Mouse (Mus musculus) spleen, adult 18-20 months (tissue): ENCODE data around the gene Chmp5.

Source experiments
- DNase-seq, 2 experiments: peaks; one replicate each; pipeline ENCODE4 v3.0.0; 2022; ENCODE audit warnings: mixed read lengths in 2 of 2

Chmp5 gene

GRCm38 (mm10) chr4:40947565-40948159, 545 bp upstream of the Chmp5 start:
- no peak for DNase-seq

- DNase-seq = no peak
Measured at GRCm38 (mm10) chr4:40953521-40953920, 5.3 kb downstream of the Chmp5 start.

DNA sequence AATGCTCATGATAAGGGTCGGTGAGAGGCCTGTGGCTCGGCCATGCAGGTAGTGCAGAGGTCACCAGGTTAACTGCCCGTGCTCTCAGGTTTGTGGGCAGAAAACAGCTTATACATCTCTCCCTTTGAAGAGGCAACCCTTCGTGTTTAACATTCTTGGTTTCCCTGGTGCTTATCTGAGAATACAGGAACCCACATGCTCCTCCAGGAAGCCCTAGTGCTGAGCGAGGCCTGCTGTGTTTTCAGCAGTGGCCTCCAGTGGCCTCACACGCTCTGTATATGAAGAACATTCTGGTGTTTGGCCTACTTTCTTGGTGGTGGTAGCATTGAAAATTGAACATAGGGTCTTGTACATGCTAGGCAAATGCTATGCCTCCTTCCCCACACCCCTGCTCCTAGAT, 7.7 kb downstream of the Chmp5 start:
- DNase-seq = no peak

- DNase-seq = no peak
Measured at GRCm38 (mm10) chr4:40963536-40963935, 15.3 kb downstream of the Chmp5 start.

- DNase-seq = no peak
Measured at GRCm38 (mm10) chr4:40969161-40969560, 21.0 kb downstream of the Chmp5 start.

- no peak for DNase-seq
Measured at GRCm38 (mm10) chr4:40969781-40970591, 21.8 kb downstream of the Chmp5 start.

GRCm38 (mm10) chr4:40970592-40970841, 22.3 kb downstream of the Chmp5 start:
- no peak for DNase-seq

- DNase-seq = peak; percentile 89 to 90
Measured at GRCm38 (mm10) chr4:40970842-40971701, 22.9 kb downstream of the Chmp5 start, which contains the start of gene Nfx1. Gene Nfx1 (plus strand): TSS chr4:40970906.

DNA sequence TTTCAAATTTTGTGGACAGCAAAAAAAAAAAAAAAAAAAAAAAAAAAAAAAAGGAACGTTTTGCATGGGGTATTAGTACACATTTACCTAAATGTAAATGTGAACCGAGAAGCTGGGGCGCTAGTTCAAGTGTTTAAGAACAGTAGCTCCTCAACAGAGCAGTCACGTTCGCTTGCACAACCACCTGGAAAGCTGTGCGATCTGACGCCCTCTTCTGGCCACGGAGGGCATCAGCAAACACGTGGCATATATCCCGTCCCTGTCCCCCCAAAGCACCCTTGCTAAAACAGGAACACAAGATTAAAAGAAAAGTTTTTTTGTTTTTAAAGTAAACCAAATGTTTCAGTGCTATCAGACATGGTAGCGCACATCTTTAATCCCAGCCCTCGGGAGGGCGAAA, 23.5 kb downstream of the Chmp5 start:
- DNase-seq = no peak

DNA sequence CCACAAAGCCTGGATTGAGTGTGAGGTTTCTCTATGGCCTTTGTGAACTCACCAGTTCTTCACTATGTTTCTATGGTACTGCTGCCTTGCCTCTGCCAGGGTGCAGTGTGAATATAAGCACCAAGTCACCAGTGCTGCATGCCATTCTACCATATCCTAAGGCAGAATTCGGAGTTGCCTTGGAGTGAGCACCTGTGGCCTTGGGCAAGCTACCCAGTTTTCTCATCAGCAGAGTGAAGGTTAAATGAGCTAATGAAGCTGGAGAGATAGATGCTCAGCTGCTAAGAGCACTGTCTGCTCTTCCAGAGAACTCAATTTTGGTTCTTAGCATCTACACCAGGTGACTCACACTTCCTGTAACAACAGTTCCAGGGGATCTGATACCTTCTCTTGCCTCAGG, 25.8 kb downstream of the Chmp5 start:
- no peak for DNase-seq

- DNase-seq = no peak
Measured at GRCm38 (mm10) chr4:40975678-40976077, 27.5 kb downstream of the Chmp5 start.

DNA sequence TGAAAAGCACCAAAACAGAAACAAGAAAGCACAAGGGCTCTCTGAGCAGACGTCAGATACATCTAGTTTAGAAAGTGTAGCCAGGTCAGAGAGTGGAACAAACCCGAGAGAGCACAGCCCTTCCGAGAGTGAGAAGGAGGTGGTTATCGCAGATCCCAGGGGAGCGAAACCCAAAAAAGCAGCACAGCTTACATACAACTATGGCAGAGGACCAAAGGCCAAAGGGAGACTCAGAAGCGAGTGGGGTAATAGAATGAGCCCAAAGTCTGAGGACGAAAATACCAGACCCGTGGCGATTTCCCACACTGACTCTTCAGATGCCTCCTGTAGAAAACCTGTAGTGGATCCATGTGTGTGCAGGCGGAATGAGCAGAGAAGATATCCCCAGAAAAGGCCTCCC, 28.4 kb downstream of the Chmp5 start:
- no peak for DNase-seq

- DNase-seq = no peak
Measured at GRCm38 (mm10) chr4:40979430-40979829, 31.2 kb downstream of the Chmp5 start.

DNA sequence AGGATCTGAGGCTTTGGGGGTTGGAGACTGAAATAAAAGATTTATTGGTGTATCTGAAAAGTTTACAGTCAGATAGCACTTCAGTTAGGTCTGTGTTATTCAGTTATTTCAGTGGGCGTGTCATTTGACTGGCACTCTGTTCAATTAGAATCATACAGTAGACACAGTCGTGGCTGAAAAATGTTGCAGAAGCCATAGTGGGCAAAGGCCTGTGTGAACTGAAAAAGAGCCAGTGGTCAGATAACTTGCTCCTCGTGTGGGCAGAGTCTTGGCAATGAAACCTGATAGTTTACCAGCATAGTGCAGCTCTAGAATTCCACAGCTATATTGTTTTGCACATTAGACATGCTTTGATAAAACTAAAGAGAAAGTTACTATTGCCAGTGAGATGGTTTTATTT, 34.3 kb downstream of the Chmp5 start:
- DNase-seq = no peak

DNA sequence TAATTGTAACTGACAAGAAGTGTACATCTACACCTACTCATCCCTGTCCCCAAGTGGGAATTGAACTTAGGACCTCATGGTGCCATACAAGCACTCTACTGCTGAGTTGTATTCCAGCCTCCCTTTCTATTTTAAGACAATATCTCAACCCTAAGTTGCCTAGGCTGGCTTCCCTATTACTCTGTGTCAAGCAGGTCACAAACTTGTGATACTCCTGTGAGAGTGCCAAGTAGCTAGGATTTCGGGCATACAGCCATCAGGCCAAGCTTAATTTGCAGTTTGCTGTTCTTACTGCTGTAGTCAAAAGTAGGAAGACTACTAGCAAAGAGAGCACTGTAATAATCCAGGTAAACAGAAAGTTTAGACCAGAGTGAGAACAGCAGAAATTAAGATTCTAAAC, 35.5 kb downstream of the Chmp5 start:
- no peak for DNase-seq

- DNase-seq = no peak
Measured at GRCm38 (mm10) chr4:40989633-40990032, 41.4 kb downstream of the Chmp5 start.

DNA sequence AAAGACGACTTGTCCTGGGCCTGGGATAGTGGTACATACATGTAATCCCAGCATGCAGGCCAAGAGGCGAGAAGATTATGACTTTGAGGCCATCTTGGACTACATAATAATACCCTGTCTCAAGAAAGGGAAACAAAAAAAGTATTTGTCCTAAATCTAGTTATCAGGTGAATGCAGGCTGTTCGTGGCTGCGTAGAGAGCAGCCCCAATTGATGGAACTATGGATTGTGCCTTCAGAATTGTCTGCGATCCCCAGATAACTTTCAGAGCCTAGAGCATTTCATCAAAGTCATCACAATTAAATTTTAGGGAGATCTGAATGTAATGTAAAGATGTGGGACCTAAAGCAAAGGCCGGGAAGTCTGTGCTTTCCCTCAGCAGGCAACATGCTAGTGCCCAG, 48.1 kb downstream of the Chmp5 start:
- DNase-seq = no peak

DNA sequence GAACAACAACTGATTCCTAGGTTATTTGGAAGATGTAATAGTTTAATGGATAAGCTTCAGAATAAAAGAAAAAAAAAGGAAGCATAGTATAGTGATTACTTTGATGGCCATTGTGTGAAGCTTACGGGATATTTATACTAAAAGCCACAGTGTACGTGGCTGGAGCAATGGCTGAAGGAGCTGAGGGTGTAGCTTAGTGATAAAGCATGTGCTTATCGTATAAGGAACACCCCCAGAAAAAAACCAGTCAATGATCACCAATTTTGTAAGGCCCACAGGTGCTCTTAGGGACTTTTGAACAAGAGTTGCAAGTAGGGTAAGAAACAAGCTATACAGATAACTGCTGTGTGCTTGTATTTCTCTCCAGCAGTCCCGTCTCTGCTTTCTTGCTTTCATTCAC, 49.7 kb downstream of the Chmp5 start:
- DNase-seq = no peak

DNA sequence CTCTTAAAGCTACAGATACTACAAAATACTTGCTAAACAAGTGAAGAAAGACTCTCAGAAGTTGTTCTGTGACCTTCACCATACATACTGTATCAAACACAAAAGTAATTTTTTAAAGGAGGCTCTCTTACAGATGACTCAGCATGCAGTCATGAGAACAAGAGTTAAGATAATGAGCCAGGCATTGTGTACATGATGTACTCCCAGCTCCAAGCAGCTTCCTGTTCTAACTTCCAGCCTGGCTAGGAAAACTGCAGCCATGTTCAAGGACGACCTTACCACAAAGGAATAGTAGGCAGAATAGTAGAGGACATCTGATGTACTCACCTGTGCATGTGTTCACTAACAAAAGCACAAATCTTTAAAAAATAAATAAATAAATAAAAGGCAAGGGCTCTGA, 52.1 kb downstream of the Chmp5 start:
- DNase-seq = no peak

DNA sequence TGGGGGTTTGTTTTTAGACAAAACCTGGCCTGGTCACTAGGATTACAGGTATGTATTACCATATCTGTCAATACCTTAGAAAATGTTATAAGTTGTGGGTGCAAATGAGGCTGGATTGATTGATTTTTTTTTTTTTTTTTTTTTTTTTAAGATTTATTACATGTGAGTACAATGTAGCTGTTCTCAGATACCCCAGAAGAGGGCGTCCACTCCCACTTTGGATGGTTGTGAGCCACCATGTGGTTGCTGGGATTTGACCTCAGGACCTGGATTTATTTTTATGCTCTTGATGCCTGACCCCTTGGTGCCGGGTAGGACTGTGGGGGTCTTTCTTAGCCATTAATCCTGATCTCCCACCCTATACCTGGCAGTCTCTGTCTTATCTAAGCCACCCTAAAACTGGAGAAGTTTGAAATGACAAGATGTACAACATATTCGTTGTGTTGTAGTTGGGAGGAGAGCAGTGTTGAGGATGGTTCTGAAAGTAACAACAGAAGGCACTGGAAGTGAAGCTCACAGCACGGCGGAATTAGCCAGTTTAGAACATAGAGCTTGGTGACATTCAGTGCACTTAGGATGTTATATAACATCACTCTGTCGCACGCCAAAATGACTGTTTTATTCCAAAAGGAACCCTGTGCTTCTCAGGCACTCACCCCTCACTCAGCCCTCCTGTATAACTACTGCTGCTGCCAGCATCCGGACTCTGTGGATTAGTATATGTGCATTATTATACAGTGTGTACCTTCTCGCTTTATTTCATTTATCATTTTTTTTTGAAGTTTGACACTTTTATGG, 52.8 kb downstream of the Chmp5 start:
- DNase-seq = no peak

GRCm38 (mm10) chr4:41013351-41013750, 65.1 kb downstream of the Chmp5 start:
- no peak for DNase-seq
